Mouse (Mus musculus): ENCODE data around the gene Exoc6. TPM values are rescaled to one million over a fixed set of nuclear protein-coding genes. Genes with fewer than 3 reads are reported as not detected.

Gene Exoc6
- polyA plus RNA-seq (2014; fragmentation: Nextera tagmentation; extraction: Ambion mirVana): 20.3 and 20.6 TPM in 2 replicates

GRCm38 (mm10) chr19:37550101-37551039, at the start of gene Exoc6:
Gene Exoc6, plus strand, starts transcription at chr19:37550418.
- Histone ChIP-seq H3K27ac (replicated peaks in 1 of 2; ENCODE audit: control insufficient read depth in 1 of 2, insufficient read depth in 1 of 2, low read depth in 2 of 2, low read length in 2 of 2) (peak within 1 kb of the TSS; percentile 75 to 77), H3K4me1 (ENCODE audit: control insufficient read depth in 2 of 2, insufficient read depth in 2 of 2, low read length in 2 of 2) (peaks cover 0 to 4% of the 10 kb centered on the region in 2 experiments; a peak in 1 of 4 replicates), H3K36me3 (ENCODE audit: control insufficient read depth, insufficient read depth, low read length) (peaks cover 4% of the 10 kb centered on the region; the same call in 1 of the 2 replicates), H3K27me3 (ENCODE audit: control insufficient read depth, insufficient read depth, low read length) (peaks cover 3% of the 10 kb centered on the region; the same call in 1 of the 2 replicates), H3K4me3 (ENCODE audit: control insufficient read depth in 1 of 2, insufficient read depth in 1 of 2, low read depth in 1 of 2, low read length in 2 of 2) (peak within 1 kb of the TSS; percentile 60 to 97), H3K4me2 (ENCODE audit: low read length) (peak within 1 kb of the TSS; percentile 92), H3K9me3 (ENCODE audit: control insufficient read depth, low read length) (no peaks in the 10 kb centered on the region), H3K9ac (ENCODE audit: low read length) (peak within 1 kb of the TSS; percentile 79)
- WGBS: 1% methylated on average over 75 of the region's 89 CpGs
- ATAC-seq (ENCODE audit: insufficient number of reproducible peaks, insufficient read depth, low FRiP score, low read depth): peak; percentile 78

GRCm38 (mm10) chr19:37502996-37503395, 47.2 kb upstream of the Exoc6 start:
- Histone ChIP-seq H3K27ac (replicated peaks in 1 of 2; ENCODE audit: control insufficient read depth in 1 of 2, insufficient read depth in 1 of 2, low read depth in 2 of 2, low read length in 2 of 2) (no peak overlapping the region), H3K27me3 (ENCODE audit: control insufficient read depth, insufficient read depth, low read length) (no peaks in the 10 kb centered on the region), H3K36me3 (ENCODE audit: control insufficient read depth, insufficient read depth, low read length) (no peaks in the 10 kb centered on the region), H3K4me1 (ENCODE audit: control insufficient read depth in 2 of 2, insufficient read depth in 2 of 2, low read length in 2 of 2) (no peaks in the 10 kb centered on the region), H3K4me2 (ENCODE audit: low read length) (no peak overlapping the region), H3K9me3 (ENCODE audit: control insufficient read depth, low read length) (no peaks in the 10 kb centered on the region), H3K4me3 (ENCODE audit: control insufficient read depth in 1 of 2, insufficient read depth in 1 of 2, low read depth in 1 of 2, low read length in 2 of 2) (no peak overlapping the region), H3K9ac (ENCODE audit: low read length) (no peak overlapping the region)
- WGBS: 78% methylated on average over 8 of the region's 8 CpGs
- no peak for ATAC-seq (ENCODE audit: insufficient number of reproducible peaks, insufficient read depth, low FRiP score, low read depth)

GRCm38 (mm10) chr19:37506066-37506465, 44.2 kb upstream of the Exoc6 start:
- Histone ChIP-seq H3K4me1 (ENCODE audit: control insufficient read depth in 2 of 2, insufficient read depth in 2 of 2, low read length in 2 of 2) (no peaks in the 10 kb centered on the region), H3K4me2 (ENCODE audit: low read length) (no peak overlapping the region), H3K9me3 (ENCODE audit: control insufficient read depth, low read length) (no peaks in the 10 kb centered on the region), H3K9ac (ENCODE audit: low read length) (no peak overlapping the region), H3K36me3 (ENCODE audit: control insufficient read depth, insufficient read depth, low read length) (no peaks in the 10 kb centered on the region), H3K27ac (replicated peaks in 1 of 2; ENCODE audit: control insufficient read depth in 1 of 2, insufficient read depth in 1 of 2, low read depth in 2 of 2, low read length in 2 of 2) (no peak overlapping the region), H3K4me3 (ENCODE audit: control insufficient read depth in 1 of 2, insufficient read depth in 1 of 2, low read depth in 1 of 2, low read length in 2 of 2) (no peak overlapping the region), H3K27me3 (ENCODE audit: control insufficient read depth, insufficient read depth, low read length) (no peaks in the 10 kb centered on the region)
- 62% methylated on average over 7 of the region's 7 CpGs for WGBS
- no peak for ATAC-seq (ENCODE audit: insufficient number of reproducible peaks, insufficient read depth, low FRiP score, low read depth)

- Histone ChIP-seq H3K36me3 (ENCODE audit: control insufficient read depth, insufficient read depth, low read length) (no peaks in the 10 kb centered on the region), H3K4me3 (ENCODE audit: control insufficient read depth in 1 of 2, insufficient read depth in 1 of 2, low read depth in 1 of 2, low read length in 2 of 2) (no peak overlapping the region), H3K27me3 (ENCODE audit: control insufficient read depth, insufficient read depth, low read length) (no peaks in the 10 kb centered on the region), H3K4me2 (ENCODE audit: low read length) (no peak overlapping the region), H3K27ac (replicated peaks in 1 of 2; ENCODE audit: control insufficient read depth in 1 of 2, insufficient read depth in 1 of 2, low read depth in 2 of 2, low read length in 2 of 2) (no peak overlapping the region), H3K4me1 (ENCODE audit: control insufficient read depth in 2 of 2, insufficient read depth in 2 of 2, low read length in 2 of 2) (no peaks in the 10 kb centered on the region), H3K9me3 (ENCODE audit: control insufficient read depth, low read length) (no peaks in the 10 kb centered on the region), H3K9ac (ENCODE audit: low read length) (no peak overlapping the region)
- no peak for ATAC-seq (ENCODE audit: insufficient number of reproducible peaks, insufficient read depth, low FRiP score, low read depth)
- 66% methylated on average over 5 of the region's 5 CpGs for WGBS
These were observed 43.6 kb upstream of the Exoc6 start for GRCm38 (mm10) chr19:37506614-37507013.

GRCm38 (mm10) chr19:37509725-37510124, 40.5 kb upstream of the Exoc6 start:
- 6% methylated on average over 11 of the region's 11 CpGs for WGBS
- H3K27ac ChIP-seq (replicated peaks in 1 of 2; ENCODE audit: control insufficient read depth in 1 of 2, insufficient read depth in 1 of 2, low read depth in 2 of 2, low read length in 2 of 2): no peak overlapping the region
- H3K9ac ChIP-seq (ENCODE audit: low read length): no peak overlapping the region
- no peaks in the 10 kb centered on the region for H3K36me3 ChIP-seq (ENCODE audit: control insufficient read depth, insufficient read depth, low read length)
- ATAC-seq (ENCODE audit: insufficient number of reproducible peaks, insufficient read depth, low FRiP score, low read depth): 0 out of 2 replicates have a peak, but pooled peaks have one; percentile 31
- H3K9me3 ChIP-seq (ENCODE audit: control insufficient read depth, low read length): no peaks in the 10 kb centered on the region
- H3K4me1 ChIP-seq (ENCODE audit: control insufficient read depth in 2 of 2, insufficient read depth in 2 of 2, low read length in 2 of 2): peaks cover 2 to 3% of the 10 kb centered on the region in 2 experiments; a peak in 2 of 4 replicates
- H3K4me3 ChIP-seq (ENCODE audit: control insufficient read depth in 1 of 2, insufficient read depth in 1 of 2, low read depth in 1 of 2, low read length in 2 of 2): no peak overlapping the region
- no peak overlapping the region for H3K4me2 ChIP-seq (ENCODE audit: low read length)
- no peaks in the 10 kb centered on the region for H3K27me3 ChIP-seq (ENCODE audit: control insufficient read depth, insufficient read depth, low read length)

GRCm38 (mm10) chr19:37514811-37515292, 35.4 kb upstream of the Exoc6 start:
- peaks cover 8 to 20% of the 10 kb centered on the region in 2 experiments for H3K4me1 ChIP-seq (ENCODE audit: control insufficient read depth in 2 of 2, insufficient read depth in 2 of 2, low read length in 2 of 2)
- no peak for ATAC-seq (ENCODE audit: insufficient number of reproducible peaks, insufficient read depth, low FRiP score, low read depth)
- H3K4me2 ChIP-seq (ENCODE audit: low read length): 0 out of 2 replicates have a peak overlapping the region, but pooled peaks have one; percentile 8
- H3K9ac ChIP-seq (ENCODE audit: low read length): no peak overlapping the region
- WGBS: 31% methylated on average over 7 of the region's 7 CpGs
- H3K9me3 ChIP-seq (ENCODE audit: control insufficient read depth, low read length): no peaks in the 10 kb centered on the region
- H3K36me3 ChIP-seq (ENCODE audit: control insufficient read depth, insufficient read depth, low read length): no peaks in the 10 kb centered on the region
- no peak overlapping the region; a peak in 2 of 4 replicates for H3K27ac ChIP-seq (replicated peaks in 1 of 2; ENCODE audit: control insufficient read depth in 1 of 2, insufficient read depth in 1 of 2, low read depth in 2 of 2, low read length in 2 of 2)
- H3K4me3 ChIP-seq (ENCODE audit: control insufficient read depth in 1 of 2, insufficient read depth in 1 of 2, low read depth in 1 of 2, low read length in 2 of 2): no peak overlapping the region
- H3K27me3 ChIP-seq (ENCODE audit: control insufficient read depth, insufficient read depth, low read length): peaks cover 9% of the 10 kb centered on the region; the same call in 1 of the 2 replicates

- 12% methylated on average over 7 of the region's 7 CpGs for WGBS
- peak overlapping the region; percentile 34; the same call in 1 of the 2 replicates for H3K4me2 ChIP-seq (ENCODE audit: low read length)
- peaks cover 13 to 27% of the 10 kb centered on the region in 2 experiments for H3K4me1 ChIP-seq (ENCODE audit: control insufficient read depth in 2 of 2, insufficient read depth in 2 of 2, low read length in 2 of 2)
- no peaks in the 10 kb centered on the region for H3K9me3 ChIP-seq (ENCODE audit: control insufficient read depth, low read length)
- H3K4me3 ChIP-seq (ENCODE audit: control insufficient read depth in 1 of 2, insufficient read depth in 1 of 2, low read depth in 1 of 2, low read length in 2 of 2): no peak overlapping the region
- no peak for ATAC-seq (ENCODE audit: insufficient number of reproducible peaks, insufficient read depth, low FRiP score, low read depth)
- H3K36me3 ChIP-seq (ENCODE audit: control insufficient read depth, insufficient read depth, low read length): no peaks in the 10 kb centered on the region
- H3K27ac ChIP-seq (replicated peaks in 1 of 2; ENCODE audit: control insufficient read depth in 1 of 2, insufficient read depth in 1 of 2, low read depth in 2 of 2, low read length in 2 of 2): no peak overlapping the region
- H3K9ac ChIP-seq (ENCODE audit: low read length): no peak overlapping the region
- peaks cover 9% of the 10 kb centered on the region; the same call in 1 of the 2 replicates for H3K27me3 ChIP-seq (ENCODE audit: control insufficient read depth, insufficient read depth, low read length)
These were observed 32.8 kb upstream of the Exoc6 start for GRCm38 (mm10) chr19:37517419-37517818.

All from heart, embryonic 14.5 days (tissue).